Mouse (Mus musculus) bone marrow macrophage, adult 2 months (primary cell): ENCODE measurements around the gene Fbxo9. TPM values are rescaled to one million over a fixed set of nuclear protein-coding genes. Genes with fewer than 3 reads are reported as not detected.
"Not testable (repeated sequence)": the region's sequence is repeated elsewhere in the genome, so short reads cannot be mapped to it uniquely, and the experiment has no call there.

Experiments
- H3K27ac ChIP-seq: 2 replicates; pipeline ENCODE4 v1.5.1; 2012; ENCODE audit warnings: low read depth, low read length; ENCODE audit not compliant: insufficient read depth
- H3K4me1 ChIP-seq: 2 replicates; pipeline ENCODE4 v1.6.1; 2012; ENCODE audit warnings: low read length; ENCODE audit not compliant: control insufficient read depth, insufficient read depth
- H3K4me3 ChIP-seq: 2 replicates; pipeline ENCODE4 v1.5.1; 2012; ENCODE audit warnings: mild to moderate bottlenecking, low read length, moderate library complexity; ENCODE audit not compliant: insufficient read depth
- CTCF ChIP-seq: IDR thresholded peaks from 2 replicates; pipeline ENCODE4 v1.5.1; 2012; ENCODE audit warnings: low read depth, mild to moderate bottlenecking, low read length, moderate library complexity
- POLR2A ChIP-seq: IDR thresholded peaks from 2 replicates; pipeline ENCODE4 v1.6.1; 2012; ENCODE audit warnings: mild to moderate bottlenecking, low read depth, low read length, borderline replicate concordance
- polyA plus RNA-seq: library from polyadenylated mRNA; stranded (reverse); fragments of >200 nt; gene quantifications from 2 replicates; pipeline ENCODE4 v1.2.4, GENCODE M21; 2012; ENCODE audit not compliant: missing spikeins, insufficient read depth, insufficient read length

Gene Fbxo9
- 22.9 and 36.0 TPM in 2 replicates for polyA plus RNA-seq

DNA sequence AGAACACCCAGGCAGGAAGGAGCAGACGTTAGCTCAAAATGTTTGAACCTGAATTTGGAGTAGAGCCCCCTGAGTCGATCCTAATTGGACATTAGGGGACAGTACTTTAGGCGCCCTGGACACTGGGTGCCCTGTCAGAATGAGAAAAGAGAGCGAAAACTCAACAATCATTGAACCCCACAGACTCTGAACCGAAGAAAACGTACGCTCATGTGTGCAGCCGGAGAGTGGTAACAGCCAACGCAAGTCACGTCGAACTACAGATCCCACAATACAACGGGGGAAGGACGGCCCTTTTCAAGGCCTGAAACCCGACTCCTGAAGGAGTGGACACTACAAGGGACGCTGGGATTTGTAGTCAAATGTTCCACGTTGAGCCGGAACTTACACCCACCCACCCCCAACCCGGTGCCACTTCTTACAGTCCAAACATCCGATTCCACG, at the start of gene Fbxo9, which contains the start of gene Ick:
Fbxo9 (minus strand) TSS at position 270 of the 444 bp plus-strand sequence.
Ick (plus strand) TSS at position 397 of the 444 bp plus-strand sequence.
- TF ChIP-seq POLR2A = no peak
- no peak for TF ChIP-seq CTCF
- peak within 1 kb of the TSS; percentile 64 for H3K4me3 ChIP-seq
- H3K4me1 ChIP-seq = peaks cover 40% of the 10 kb centered on the region
- peak within 1 kb of the TSS; percentile 72 for H3K27ac ChIP-seq

DNA sequence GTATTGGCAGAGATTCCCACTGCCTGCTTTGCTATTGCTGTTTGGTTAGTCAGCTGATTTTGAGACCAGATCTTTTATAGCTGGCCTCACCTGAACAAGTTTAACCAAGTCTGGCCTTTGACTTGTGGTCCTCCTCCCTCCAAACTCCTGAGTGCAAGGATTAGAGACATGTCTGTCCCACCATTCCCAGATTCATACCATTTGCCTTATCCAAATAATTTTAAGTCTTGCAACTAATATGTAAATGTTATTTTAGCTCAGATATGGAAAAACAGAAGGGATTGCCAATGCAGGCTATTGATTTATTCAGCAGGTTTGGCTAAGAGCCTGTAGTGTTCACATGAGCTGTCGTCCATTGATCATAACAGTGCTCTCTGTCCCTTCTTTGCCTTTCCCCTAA, 48.4 kb upstream of the Fbxo9 start:
- no peak for TF ChIP-seq POLR2A
- no peak for TF ChIP-seq CTCF
- H3K4me3 ChIP-seq = no peak overlapping the region
- H3K27ac ChIP-seq = no peak overlapping the region
- no peaks in the 10 kb centered on the region for H3K4me1 ChIP-seq

DNA sequence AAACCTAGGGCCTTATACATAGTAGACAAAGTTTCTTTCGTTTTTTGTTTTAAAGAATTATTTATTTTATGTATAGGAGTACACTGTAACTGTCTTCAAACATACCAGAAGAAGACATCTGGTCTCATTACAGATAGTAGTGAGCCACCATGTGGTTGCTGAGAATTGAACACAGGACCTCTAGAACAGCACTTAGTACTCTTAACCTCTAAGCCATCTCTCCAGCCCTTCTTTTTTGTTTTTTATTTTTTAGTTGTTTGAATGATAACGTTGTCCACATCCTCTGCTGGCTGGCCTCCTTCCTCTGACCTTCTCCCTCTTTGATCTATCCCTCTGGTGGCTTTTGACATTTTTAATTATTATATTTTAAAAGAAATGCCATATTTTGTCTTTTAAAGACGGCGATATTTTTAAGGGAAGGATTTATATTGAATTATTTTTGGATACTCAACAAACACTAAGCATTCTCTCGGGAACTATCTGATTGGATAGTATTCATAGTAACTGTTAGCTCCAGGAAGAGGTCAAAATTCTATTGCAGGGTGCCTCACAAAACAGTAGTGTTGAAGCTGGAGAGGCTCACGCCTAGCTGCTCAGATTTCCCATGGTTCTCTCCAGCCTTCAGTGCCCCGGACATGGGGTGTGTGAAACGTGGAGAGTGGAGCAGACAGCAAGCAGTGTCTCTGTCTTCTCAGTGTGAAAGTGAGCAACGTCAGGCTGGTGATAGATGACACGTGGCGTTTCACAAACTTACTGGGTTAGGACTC, 45.5 kb upstream of the Fbxo9 start:
- Histone ChIP-seq H3K4me3 (no peak overlapping the region), H3K4me1 (peaks cover 3% of the 10 kb centered on the region), H3K27ac (no peak overlapping the region)
- no peak for TF ChIP-seq POLR2A
- no peak for TF ChIP-seq CTCF

DNA sequence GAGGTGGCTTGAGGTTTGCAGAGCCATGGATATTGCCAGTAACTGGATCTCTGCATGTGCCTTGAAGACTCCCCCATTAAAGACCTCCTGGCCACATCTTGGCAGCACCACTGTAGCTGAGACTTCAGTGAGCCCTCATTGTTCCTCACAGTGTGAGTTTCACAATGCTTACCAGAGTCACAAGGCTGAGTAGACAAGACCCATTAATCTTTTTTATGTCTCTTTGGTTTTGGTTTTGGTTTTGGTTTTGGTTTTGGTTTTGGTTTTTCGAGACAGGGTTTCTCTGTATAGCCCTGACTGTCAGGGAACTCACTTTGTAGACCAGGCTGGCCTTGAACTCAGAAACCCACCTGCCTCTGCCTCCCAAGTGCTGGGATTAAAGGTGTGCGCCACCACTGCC, 40.9 kb upstream of the Fbxo9 start:
- not testable (repeated sequence) for H3K4me3 ChIP-seq, H3K4me1 ChIP-seq, H3K27ac ChIP-seq

DNA sequence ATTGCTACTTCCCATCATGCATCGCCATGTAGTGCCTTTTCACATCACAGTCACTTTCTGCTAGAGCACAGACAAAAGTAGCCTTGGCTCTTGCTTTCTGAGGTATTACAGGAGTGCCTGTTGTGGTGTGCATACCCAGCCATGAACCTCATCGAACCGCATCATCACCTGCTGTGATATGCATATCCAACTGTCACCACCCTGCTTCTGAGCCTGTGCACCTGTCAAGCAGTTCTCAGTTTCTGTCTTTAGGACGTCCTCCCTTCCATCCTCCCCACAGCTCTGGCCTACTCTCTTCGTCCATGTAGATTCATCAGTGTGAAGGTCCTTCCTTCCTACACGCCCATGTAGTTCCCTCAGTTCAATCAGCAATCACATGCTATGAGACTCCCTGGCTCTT, 39.3 kb upstream of the Fbxo9 start:
- Histone ChIP-seq H3K27ac (no peak overlapping the region), H3K4me3 (no peak overlapping the region), H3K4me1 (peaks cover 3% of the 10 kb centered on the region)
- TF ChIP-seq CTCF = no peak
- TF ChIP-seq POLR2A = no peak

DNA sequence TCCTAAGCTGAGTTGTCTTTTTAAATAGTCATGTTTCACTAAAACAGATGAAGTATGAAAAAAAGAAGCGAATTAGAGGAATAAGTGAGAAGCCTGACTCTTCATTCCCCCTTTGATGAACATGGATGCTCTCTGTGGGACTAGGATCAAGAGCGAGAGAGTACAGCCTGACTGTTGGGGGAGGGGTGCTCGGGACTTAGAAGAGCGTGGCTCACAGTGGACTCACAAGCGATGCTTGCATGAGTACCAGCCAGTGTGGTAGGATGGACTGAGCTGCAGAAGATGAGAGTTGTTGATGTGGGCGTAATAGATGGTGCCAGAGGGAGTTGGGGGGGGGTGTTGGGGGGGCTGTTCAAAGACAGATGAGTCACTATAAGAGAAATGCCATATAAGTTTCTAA, 37.8 kb upstream of the Fbxo9 start:
- Histone ChIP-seq H3K4me3 (no peak overlapping the region), H3K4me1 (peaks cover 3% of the 10 kb centered on the region), H3K27ac (no peak overlapping the region)
- TF ChIP-seq CTCF (no peak), POLR2A (no peak)

DNA sequence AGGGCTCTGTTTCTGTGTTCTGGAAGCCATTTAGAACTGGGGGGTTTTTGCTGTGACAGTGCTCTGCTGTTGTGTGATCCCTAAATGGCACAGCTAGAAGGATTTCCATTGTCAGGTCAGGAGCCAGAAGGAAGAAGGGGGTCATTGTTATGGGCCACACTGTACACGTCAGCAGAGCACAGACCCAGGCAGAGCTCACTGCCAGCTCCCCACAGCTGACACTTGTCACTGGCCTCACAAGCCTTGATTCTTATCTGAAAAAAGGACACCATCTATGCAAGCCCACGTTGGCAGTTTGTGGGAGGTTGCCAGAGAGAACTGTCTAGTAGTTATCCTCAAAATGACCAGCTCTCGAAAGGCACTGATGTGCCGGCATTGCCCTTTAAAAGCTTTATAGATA, 37.2 kb upstream of the Fbxo9 start:
- TF ChIP-seq POLR2A = no peak
- TF ChIP-seq CTCF = no peak
- no peak overlapping the region for H3K4me3 ChIP-seq
- peaks cover 3% of the 10 kb centered on the region for H3K4me1 ChIP-seq
- no peak overlapping the region for H3K27ac ChIP-seq

DNA sequence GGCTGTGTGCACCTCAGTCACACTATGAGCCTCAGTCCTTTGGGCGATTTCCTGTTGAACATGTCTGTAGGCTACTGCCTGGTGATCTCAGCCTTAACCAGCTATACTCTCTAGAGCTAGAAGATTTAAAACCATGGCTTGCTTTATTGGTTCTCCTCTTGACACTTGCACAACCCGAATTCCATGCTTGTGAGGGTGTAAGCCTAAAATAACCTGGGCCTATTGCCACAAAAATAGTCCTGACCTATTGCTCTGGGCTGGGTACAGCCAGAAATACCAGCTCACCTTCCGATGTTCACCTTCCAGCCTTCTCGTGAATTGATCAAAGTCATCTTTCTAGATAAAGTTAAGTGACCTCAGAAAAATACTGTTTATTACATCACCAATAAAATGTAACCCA, 30.6 kb upstream of the Fbxo9 start:
- Histone ChIP-seq H3K27ac (no peak overlapping the region), H3K4me1 (peaks cover 4% of the 10 kb centered on the region; the same call in 1 of the 2 replicates), H3K4me3 (no peak overlapping the region)
- no peak for TF ChIP-seq CTCF
- TF ChIP-seq POLR2A = no peak

DNA sequence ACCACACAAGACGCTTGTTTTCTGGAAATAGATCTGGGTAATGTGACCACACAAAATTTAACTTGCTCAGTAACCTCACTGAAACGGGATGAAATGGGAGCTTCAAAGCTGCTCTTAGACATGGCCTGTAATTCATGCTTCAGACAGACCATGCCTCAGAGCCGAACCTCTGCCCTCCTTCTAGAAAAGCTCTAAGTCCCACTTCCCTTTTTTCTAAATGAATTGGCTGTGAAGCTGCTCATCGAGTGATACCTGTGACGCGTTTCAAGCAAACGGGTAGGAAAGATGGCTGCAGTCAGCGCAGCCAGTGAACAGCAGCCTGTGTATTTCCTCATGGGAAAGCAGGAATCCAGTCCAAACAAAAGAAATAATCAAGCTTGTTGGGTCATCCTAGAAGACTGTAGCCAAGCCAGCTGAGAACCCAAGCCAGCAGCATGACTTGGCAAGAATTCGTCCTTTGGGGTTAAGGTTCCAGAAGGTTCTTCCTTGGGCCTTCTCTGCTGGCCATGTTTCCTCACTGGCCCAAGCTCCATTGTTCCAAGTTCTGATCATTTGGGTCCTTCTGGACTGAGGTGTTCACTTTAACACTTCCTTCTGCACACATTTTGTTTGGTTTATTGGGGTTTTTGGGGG, 29.3 kb upstream of the Fbxo9 start:
- Histone ChIP-seq H3K27ac (no peak overlapping the region), H3K4me1 (peaks cover 4% of the 10 kb centered on the region; the same call in 1 of the 2 replicates), H3K4me3 (no peak overlapping the region)
- TF ChIP-seq POLR2A (no peak), CTCF (no peak)

DNA sequence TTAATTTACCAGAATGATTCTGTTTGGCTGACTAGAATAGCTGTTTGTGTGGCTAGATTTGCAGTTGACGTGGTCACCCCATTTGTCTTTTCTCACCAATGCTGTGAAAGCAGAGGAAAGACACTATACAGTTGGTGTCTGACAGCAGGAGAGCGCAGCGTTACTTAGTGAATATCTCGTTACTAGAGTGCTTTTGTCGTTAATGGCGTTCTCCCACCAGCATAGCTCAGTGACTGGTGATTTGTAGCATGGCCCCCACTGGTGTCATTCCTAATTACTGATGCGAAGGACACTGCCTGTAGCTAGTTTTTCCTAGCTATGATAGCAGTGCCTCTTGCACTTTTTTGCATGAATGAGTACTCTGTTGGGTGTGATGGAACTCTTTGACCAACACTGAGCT, 26.8 kb upstream of the Fbxo9 start:
- Histone ChIP-seq H3K4me3 (no peak overlapping the region), H3K4me1 (peaks cover 4% of the 10 kb centered on the region; the same call in 1 of the 2 replicates), H3K27ac (no peak overlapping the region)
- no peak for TF ChIP-seq CTCF
- no peak for TF ChIP-seq POLR2A
